Mouse (Mus musculus) MEL (cell line): ENCODE measurements at regions not wholly inside any gene's neighbourhood (a gene's known extent, or its start where the extent isn't known, plus 50 kb on each side); places are given as distances from the start of the nearest gene placed in this dataset.

Experiments used
- CHD2 ChIP-seq: IDR thresholded peaks from 2 replicates; pipeline ENCODE4 v1.6.1; 2011; ENCODE audit warnings: low read length, improper control_type of control experiment
- CTCF ChIP-seq, 3 experiments: IDR thresholded peaks in 2 of 3; conservative IDR thresholded peaks in 1 of 3; 2 replicates each; pipeline ENCODE4 v1.5.1; 2011 to 2012; ENCODE audit warnings: low read length in 3 of 3, low read depth in 2 of 3, mild to moderate bottlenecking in 2 of 3, improper control_type of control experiment in 1 of 3, inconsistent platforms in 1 of 3, mixed read lengths in 1 of 3, moderate library complexity in 1 of 3; ENCODE audit not compliant: control insufficient read depth in 1 of 3, insufficient read depth in 1 of 3, poor library complexity in 1 of 3, severe bottlenecking in 1 of 3
- EP300 ChIP-seq, 2 experiments: IDR thresholded peaks; 2 replicates each; pipeline ENCODE4 v1.6.1; 2011; ENCODE audit warnings: improper control_type of control experiment in 2 of 2, low read length in 2 of 2, low read depth in 1 of 2, mild to moderate bottlenecking in 1 of 2
- HCFC1 ChIP-seq: IDR thresholded peaks from 2 replicates; pipeline ENCODE4 v1.6.1; 2012; ENCODE audit warnings: low read depth, mild to moderate bottlenecking, inconsistent platforms, low read length, improper control_type of control experiment, moderate library complexity
- MAFK ChIP-seq: IDR thresholded peaks from 2 replicates; pipeline ENCODE4 v1.6.1; 2011; ENCODE audit warnings: low read depth, mild to moderate bottlenecking, low read length, improper control_type of control experiment, borderline replicate concordance
- MXI1 ChIP-seq: IDR thresholded peaks from 2 replicates; pipeline ENCODE4 v1.6.1; 2011; ENCODE audit warnings: mild to moderate bottlenecking, low read depth, low read length, improper control_type of control experiment
- MYB ChIP-seq: IDR thresholded peaks from 2 replicates; pipeline ENCODE4 v1.6.1; 2011; ENCODE audit warnings: mild to moderate bottlenecking, low read depth, low read length, improper control_type of control experiment
- MYC ChIP-seq: IDR thresholded peaks from 2 replicates; pipeline ENCODE4 v1.6.1; 2011; ENCODE audit warnings: low read depth, mild to moderate bottlenecking, low read length, improper control_type of control experiment, moderate library complexity
- POLR2A ChIP-seq, 2 experiments: IDR thresholded peaks; 2 replicates each; pipeline ENCODE4 v1.6.1; 2011 to 2012; ENCODE audit warnings: low read length in 2 of 2, mild to moderate bottlenecking in 2 of 2, control low read depth in 1 of 2, improper control_type of control experiment in 1 of 2, low read depth in 1 of 2, moderate library complexity in 1 of 2; ENCODE audit not compliant: control insufficient read depth in 1 of 2, insufficient read depth in 1 of 2, poor library complexity in 1 of 2
- USF1 ChIP-seq: IDR thresholded peaks from 2 replicates; pipeline ENCODE4 v1.6.1; 2014; ENCODE audit warnings: low read depth, mild to moderate bottlenecking, inconsistent platforms, low read length, improper control_type of control experiment, moderate library complexity

DNA sequence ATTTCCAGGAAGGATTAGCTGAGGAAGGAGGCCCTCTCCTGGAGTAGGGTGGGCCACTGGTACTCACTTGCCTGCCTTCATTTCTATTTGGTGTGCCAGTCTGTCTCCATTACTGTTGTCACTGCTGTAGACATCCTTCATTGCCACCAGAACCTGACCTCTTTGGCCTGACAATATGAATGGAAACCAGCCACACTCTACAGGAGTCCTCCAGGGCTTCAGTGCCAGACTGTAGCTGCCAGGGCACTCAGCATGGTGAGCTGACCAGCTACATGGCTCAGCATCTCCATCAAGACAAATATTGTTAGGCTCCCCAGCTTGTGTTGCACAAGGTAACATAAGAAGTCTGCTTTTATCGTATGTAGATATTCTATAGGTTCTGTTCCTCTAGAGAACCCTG is 205.2 kb upstream of the Adra1b start:
- TF ChIP-seq MXI1 (no peak), CTCF (IDR thresholded peaks at IDR 0.05 in 2 of 3, conservative IDR thresholded peaks at IDR 0.05 in 1 of 3; ENCODE audit: control insufficient read depth in 1 of 3, insufficient read depth in 1 of 3, low read depth in 2 of 3, low read length in 3 of 3, poor library complexity in 1 of 3, severe bottlenecking in 1 of 3) (no peak), CHD2 (no peak), EP300 (IDR thresholded peaks at IDR 0.05; ENCODE audit: low read depth in 1 of 2, low read length in 2 of 2) (no peak), MYB (no peak), POLR2A (IDR thresholded peaks at IDR 0.05; ENCODE audit: control insufficient read depth in 1 of 2, insufficient read depth in 1 of 2, low read depth in 1 of 2, low read length in 2 of 2, poor library complexity in 1 of 2) (no peak), HCFC1 (no peak), MYC (no peak), USF1 (no peak), MAFK (no peak)
